Mouse (Mus musculus): ENCODE results near the gene Atraid. TPM values are rescaled to one million over a fixed set of nuclear protein-coding genes. Genes with fewer than 3 reads are reported as not detected.

Atraid gene
- polyA plus RNA-seq, 1 experiment from 2014 or later = 119 TPM

GRCm38 (mm10) chr5:31055216-31056140 is 7.4 kb downstream of the Atraid start:
- peak overlapping the region; percentile 61 for H3K4me3 ChIP-seq
- no peak overlapping the region for H3K27ac ChIP-seq
- H3K4me2 ChIP-seq (replicated peaks) = peak overlapping the region; percentile 94
- H3K36me3 ChIP-seq = peaks cover 28% of the 10 kb centered on the region
- peak overlapping the region; percentile 73 for H3K9ac ChIP-seq
- ATAC-seq (ENCODE audit: low FRiP score, low read depth) = peak; percentile 43
- H3K4me1 ChIP-seq = peaks cover 15% of the 10 kb centered on the region
- no peaks in the 10 kb centered on the region for H3K27me3 ChIP-seq (replicated peaks)
- WGBS = 16% methylated on average over 19 of the region's 19 CpGs
- H3K9me3 ChIP-seq = no peaks in the 10 kb centered on the region

- Histone ChIP-seq H3K4me1 (no peaks in the 10 kb centered on the region), H3K36me3 (peaks cover 93% of the 10 kb centered on the region), H3K27me3 (replicated peaks) (no peaks in the 10 kb centered on the region), H3K4me3 (no peak overlapping the region), H3K27ac (no peak overlapping the region), H3K9me3 (no peaks in the 10 kb centered on the region), H3K9ac (no peak overlapping the region), H3K4me2 (replicated peaks) (no peak overlapping the region)
- WGBS = 100% methylated on average over 3 of the region's 3 CpGs
- no peak for ATAC-seq (ENCODE audit: low FRiP score, low read depth)
Measured at GRCm38 (mm10) chr5:31069810-31070209, 21.7 kb downstream of the Atraid start.

GRCm38 (mm10) chr5:31071059-31071458 is 22.9 kb downstream of the Atraid start:
- Histone ChIP-seq H3K4me1 (no peaks in the 10 kb centered on the region), H3K27ac (no peak overlapping the region), H3K36me3 (peaks cover 99% of the 10 kb centered on the region), H3K4me3 (no peak overlapping the region), H3K4me2 (replicated peaks) (no peak overlapping the region), H3K9ac (no peak overlapping the region), H3K27me3 (replicated peaks) (no peaks in the 10 kb centered on the region), H3K9me3 (no peaks in the 10 kb centered on the region)
- 90% methylated on average over 2 of the region's 2 CpGs for WGBS
- ATAC-seq (ENCODE audit: low FRiP score, low read depth) = no peak

- WGBS = 94% methylated on average over 11 of the region's 11 CpGs
- Histone ChIP-seq H3K4me1 (no peaks in the 10 kb centered on the region), H3K36me3 (peaks cover 99% of the 10 kb centered on the region), H3K4me3 (no peak overlapping the region), H3K9ac (no peak overlapping the region), H3K27me3 (replicated peaks) (no peaks in the 10 kb centered on the region), H3K4me2 (replicated peaks) (no peak overlapping the region), H3K27ac (no peak overlapping the region), H3K9me3 (no peaks in the 10 kb centered on the region)
- ATAC-seq (ENCODE audit: low FRiP score, low read depth) = no peak
Measured at GRCm38 (mm10) chr5:31071821-31072220, 23.7 kb downstream of the Atraid start.

GRCm38 (mm10) chr5:31073176-31073575 is 25.1 kb downstream of the Atraid start:
- Histone ChIP-seq H3K36me3 (peaks cover 99% of the 10 kb centered on the region), H3K27ac (no peak overlapping the region), H3K9me3 (no peaks in the 10 kb centered on the region), H3K4me3 (no peak overlapping the region), H3K4me2 (replicated peaks) (no peak overlapping the region), H3K4me1 (no peaks in the 10 kb centered on the region), H3K27me3 (replicated peaks) (no peaks in the 10 kb centered on the region), H3K9ac (no peak overlapping the region)
- WGBS = 95% methylated on average over 12 of the region's 12 CpGs
- ATAC-seq (ENCODE audit: low FRiP score, low read depth) = no peak

- ATAC-seq (ENCODE audit: low FRiP score, low read depth) = no peak
- Histone ChIP-seq H3K4me2 (replicated peaks) (no peak overlapping the region), H3K27ac (no peak overlapping the region), H3K4me1 (no peaks in the 10 kb centered on the region), H3K27me3 (replicated peaks) (no peaks in the 10 kb centered on the region), H3K9me3 (no peaks in the 10 kb centered on the region), H3K9ac (0 out of 2 replicates have a peak overlapping the region, but pooled peaks have one; percentile 8), H3K36me3 (peaks cover 78% of the 10 kb centered on the region), H3K4me3 (no peak overlapping the region)
- WGBS = 93% methylated on average over 13 of the region's 13 CpGs
Measured at GRCm38 (mm10) chr5:31076346-31076745, 28.2 kb downstream of the Atraid start.

GRCm38 (mm10) chr5:31080059-31080794 is 32.1 kb downstream of the Atraid start:
- Histone ChIP-seq H3K27me3 (replicated peaks) (no peaks in the 10 kb centered on the region), H3K4me3 (no peak overlapping the region), H3K4me2 (replicated peaks) (no peak overlapping the region), H3K9me3 (no peaks in the 10 kb centered on the region), H3K9ac (no peak overlapping the region), H3K4me1 (peaks cover 17% of the 10 kb centered on the region), H3K36me3 (peaks cover 40% of the 10 kb centered on the region), H3K27ac (no peak overlapping the region)
- no peak for ATAC-seq (ENCODE audit: low FRiP score, low read depth)
- WGBS = 90% methylated on average over 13 of the region's 13 CpGs

- Histone ChIP-seq H3K4me1 (peaks cover 17% of the 10 kb centered on the region), H3K27ac (no peak overlapping the region), H3K4me2 (replicated peaks) (no peak overlapping the region), H3K27me3 (replicated peaks) (0 out of 2 replicates have a peak, but pooled peaks cover 2% of the 10 kb centered on the region), H3K9me3 (no peaks in the 10 kb centered on the region), H3K36me3 (peaks cover 35% of the 10 kb centered on the region), H3K4me3 (no peak overlapping the region), H3K9ac (no peak overlapping the region)
- ATAC-seq (ENCODE audit: low FRiP score, low read depth) = no peak
- 64% methylated on average over 3 of the region's 3 CpGs for whole genome bisulfite sequencing
Measured at GRCm38 (mm10) chr5:31080795-31081164, 32.7 kb downstream of the Atraid start.

GRCm38 (mm10) chr5:31081386-31081785 is 33.3 kb downstream of the Atraid start:
- Histone ChIP-seq H3K9me3 (no peaks in the 10 kb centered on the region), H3K4me3 (no peak overlapping the region), H3K27me3 (replicated peaks) (0 out of 2 replicates have a peak, but pooled peaks cover 7% of the 10 kb centered on the region), H3K36me3 (peaks cover 28% of the 10 kb centered on the region), H3K27ac (no peak overlapping the region), H3K9ac (no peak overlapping the region), H3K4me2 (replicated peaks) (no peak overlapping the region), H3K4me1 (peaks cover 17% of the 10 kb centered on the region)
- 70% methylated on average over 3 of the region's 3 CpGs for WGBS
- ATAC-seq (ENCODE audit: low FRiP score, low read depth) = no peak

GRCm38 (mm10) chr5:31082355-31082754 is 34.2 kb downstream of the Atraid start:
- Histone ChIP-seq H3K9ac (no peak overlapping the region), H3K36me3 (peaks cover 19% of the 10 kb centered on the region), H3K27me3 (replicated peaks) (0 out of 2 replicates have a peak, but pooled peaks cover 7% of the 10 kb centered on the region), H3K4me2 (replicated peaks) (no peak overlapping the region), H3K4me1 (peaks cover 17% of the 10 kb centered on the region), H3K9me3 (no peaks in the 10 kb centered on the region), H3K27ac (no peak overlapping the region; the same call in 1 of the 2 replicates), H3K4me3 (no peak overlapping the region)
- ATAC-seq (ENCODE audit: low FRiP score, low read depth) = 0 out of 2 replicates have a peak, but pooled peaks have one; percentile 23
- 14% methylated on average over 5 of the region's 5 CpGs for WGBS

GRCm38 (mm10) chr5:31082935-31083625 is 35.0 kb downstream of the Atraid start:
- H3K4me2 ChIP-seq (replicated peaks) = 0 out of 2 replicates have a peak overlapping the region, but pooled peaks have one; percentile 22
- H3K36me3 ChIP-seq = peaks cover 12% of the 10 kb centered on the region
- WGBS = 49% methylated on average over 12 of the region's 12 CpGs
- H3K27me3 ChIP-seq (replicated peaks) = peaks cover 11% of the 10 kb centered on the region; the same call in 1 of the 2 replicates
- peaks cover 17% of the 10 kb centered on the region for H3K4me1 ChIP-seq
- no peak for ATAC-seq (ENCODE audit: low FRiP score, low read depth)
- peak overlapping the region; percentile 50 for H3K27ac ChIP-seq
- H3K9ac ChIP-seq = 0 out of 2 replicates have a peak overlapping the region, but pooled peaks have one; percentile 26
- H3K4me3 ChIP-seq = no peak overlapping the region
- no peaks in the 10 kb centered on the region for H3K9me3 ChIP-seq
